Mouse (Mus musculus): ENCODE measurements around the gene Ssr4.

Ssr4 gene

GRCm38 (mm10) chrX:73816596-73817314 is 29.9 kb downstream of the Ssr4 start:
- no peak for DNase-seq

- DNase-seq: no peak
These were observed 36.9 kb downstream of the Ssr4 start for GRCm38 (mm10) chrX:73823747-73824146.

GRCm38 (mm10) chrX:73824185-73825151 is 37.6 kb downstream of the Ssr4 start, which contains the start of gene Pdzd4:
Pdzd4 (minus strand) TSS chrX:73824969.
- DNase-seq: peak; percentile 25 to 41

- no peak for DNase-seq
These were observed 48.9 kb downstream of the Ssr4 start for GRCm38 (mm10) chrX:73835731-73836130.

GRCm38 (mm10) chrX:73836691-73837090 is 49.9 kb downstream of the Ssr4 start:
- no peak for DNase-seq
